Mouse (Mus musculus) embryonic facial prominence, embryonic 10.5 days (tissue): ENCODE measurements around the gene Tmem86b. TPM values are rescaled to one million over a fixed set of nuclear protein-coding genes. Genes with fewer than 3 reads are reported as not detected.

Experiments used
- DNase-seq: peaks from one replicate; pipeline ENCODE4 v3.0.0-alpha.2; 2017; ENCODE audit warnings: low spot score
- H3K27ac ChIP-seq: fragments of 300-500 bp; sonication (generic); replicated peaks from 2 replicates; pipeline ENCODE4 v1.5.1; 2016; ENCODE audit warnings: mild to moderate bottlenecking
- H3K27me3 ChIP-seq: fragments of 300-500 bp; sonication (generic); replicated peaks from 2 replicates; pipeline ENCODE4 v1.6.1; 2016; ENCODE audit warnings: low read depth, mild to moderate bottlenecking; ENCODE audit not compliant: poor library complexity, severe bottlenecking
- H3K36me3 ChIP-seq: fragments of 300-500 bp; sonication (generic); replicated peaks from 2 replicates; pipeline ENCODE4 v1.6.1; 2016; ENCODE audit warnings: mild to moderate bottlenecking, moderate library complexity
- H3K4me1 ChIP-seq: fragments of 300-500 bp; sonication (generic); 2 replicates; pipeline ENCODE4 v1.6.1; 2016
- H3K4me3 ChIP-seq: fragments of 300-500 bp; sonication (generic); 2 replicates; pipeline ENCODE4 v1.5.1; 2016; ENCODE audit warnings: mild to moderate bottlenecking, moderate library complexity
- H3K9me3 ChIP-seq: fragments of 300-500 bp; sonication (generic); 2 replicates; pipeline ENCODE4 v1.6.1; 2016; ENCODE audit warnings: mild to moderate bottlenecking
- WGBS: fragments of 180-500 bp; shearing (Covaris S2); methylation state at CpG from one replicate; pipeline ENCODE4 v1.1.7; 2016; 5-methylcytosine and 5-hydroxymethylcytosine counted together
- polyA plus RNA-seq: library from polyadenylated mRNA; unstranded; fragments of >200 nt; fragmentation: Nextera tagmentation; extraction: Ambion mirVana; gene quantifications from 2 replicates; pipeline ENCODE4 v1.2.1, GENCODE M21; 2016

Tmem86b gene
- polyA plus RNA-seq, 1 experiment from 2014 or later: 2.1 TPM

DNA sequence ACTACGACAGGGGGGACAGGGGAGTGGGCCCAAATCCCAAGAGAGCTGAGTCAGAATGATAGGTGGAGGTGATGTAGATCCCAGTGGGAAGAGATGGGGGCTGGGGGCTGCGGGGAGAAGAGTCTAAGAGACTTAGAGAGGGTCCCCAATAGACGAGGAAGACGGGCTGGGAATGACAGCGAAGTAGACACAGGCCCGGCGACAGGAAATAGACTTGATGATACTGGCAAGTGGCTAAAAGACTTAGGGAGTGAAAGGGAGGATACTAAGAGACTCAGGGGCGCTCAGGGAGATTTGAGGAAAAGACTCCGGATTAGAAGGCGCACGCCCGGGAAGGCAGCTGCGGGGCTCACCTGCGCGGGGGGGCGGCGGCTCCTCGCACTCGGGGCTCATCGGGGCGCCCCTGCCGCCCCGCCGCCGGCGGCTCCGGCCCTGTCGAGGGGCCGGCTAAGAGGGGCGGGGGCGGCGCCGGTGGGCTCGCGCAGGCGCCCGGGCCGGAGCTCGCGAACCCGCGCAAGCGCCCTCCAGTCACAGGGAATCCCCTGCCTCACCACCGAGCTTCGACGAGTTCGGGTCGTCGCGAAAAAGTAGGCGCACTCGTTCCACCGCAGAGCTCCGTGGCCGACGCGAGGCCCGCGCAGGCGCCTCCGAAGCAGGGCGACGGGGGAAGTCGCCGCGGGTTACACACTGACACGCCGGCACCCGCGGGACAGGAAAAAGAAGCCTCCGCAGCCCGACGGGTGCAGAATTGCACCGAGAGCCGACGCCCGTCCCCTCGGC, 27.1 kb upstream of the Tmem86b start:
- DNase-seq: peak; percentile 71
- Histone ChIP-seq H3K4me3 (peak overlapping the region; percentile 89), H3K27ac (peak overlapping the region; percentile 95), H3K27me3 (no peaks in the 10 kb centered on the region), H3K4me1 (peaks cover 41% of the 10 kb centered on the region), H3K36me3 (peaks cover 32% of the 10 kb centered on the region), H3K9me3 (no peaks in the 10 kb centered on the region)
- WGBS: under 1% methylated on average over 78 of the region's 78 CpGs

DNA sequence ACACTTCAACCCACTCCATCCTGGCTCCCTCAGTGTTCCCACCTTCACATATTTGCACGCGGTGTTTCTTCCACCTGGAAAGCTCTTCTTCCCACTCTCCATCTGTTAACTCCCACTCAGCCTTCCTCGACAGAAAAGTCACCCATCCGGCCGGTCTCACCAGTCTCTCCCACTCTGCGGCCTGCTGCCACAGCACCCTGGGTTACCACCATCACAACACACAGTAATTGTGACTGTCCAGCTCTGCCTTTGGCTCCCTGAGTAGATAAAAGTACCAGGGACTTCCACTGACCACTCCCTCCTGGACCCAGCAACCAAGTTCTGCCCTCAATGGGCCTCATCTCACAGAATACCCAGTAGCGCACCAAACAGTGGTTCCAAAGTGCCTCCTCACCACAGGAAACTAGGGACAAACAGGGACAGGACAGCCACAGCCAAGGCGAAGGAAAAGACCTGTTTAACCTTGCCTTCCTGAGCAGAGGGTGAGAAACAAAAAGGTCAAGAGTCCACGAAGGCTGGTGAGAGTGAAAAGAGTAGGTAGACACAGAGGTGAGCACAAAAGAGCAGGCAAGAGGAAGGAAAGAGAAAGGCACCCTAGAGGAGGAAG, 26.4 kb upstream of the Tmem86b start:
- DNase-seq: no peak
- H3K4me3 ChIP-seq: peak overlapping the region; percentile 89
- no peaks in the 10 kb centered on the region for H3K27me3 ChIP-seq
- WGBS: 61% methylated on average over 9 of the region's 9 CpGs
- peaks cover 36% of the 10 kb centered on the region for H3K36me3 ChIP-seq
- H3K27ac ChIP-seq: peak overlapping the region; percentile 95
- no peaks in the 10 kb centered on the region for H3K9me3 ChIP-seq
- peaks cover 41% of the 10 kb centered on the region for H3K4me1 ChIP-seq

DNA sequence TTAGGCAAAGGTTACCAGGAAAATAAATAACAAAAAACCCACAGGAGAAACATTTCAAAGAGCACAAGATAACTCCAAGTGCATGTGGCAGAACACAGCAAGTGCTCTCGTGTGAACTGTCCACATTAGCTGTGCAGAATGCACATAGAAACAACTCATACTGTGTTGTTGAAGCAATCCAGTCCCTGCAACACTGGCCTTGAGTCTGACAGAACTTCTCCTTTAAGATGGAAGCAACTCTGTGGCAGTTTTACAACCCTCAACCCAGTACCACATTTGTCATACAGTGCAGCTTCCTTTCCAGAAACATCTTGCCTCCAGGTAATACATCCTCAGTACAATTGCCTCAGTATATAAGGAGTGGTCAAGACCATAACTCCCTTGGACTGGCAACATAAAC, 25.6 kb upstream of the Tmem86b start:
- DNase-seq: no peak
- Histone ChIP-seq H3K36me3 (peaks cover 37% of the 10 kb centered on the region), H3K4me1 (peaks cover 41% of the 10 kb centered on the region), H3K27ac (no peak overlapping the region), H3K27me3 (no peaks in the 10 kb centered on the region), H3K9me3 (no peaks in the 10 kb centered on the region), H3K4me3 (peak overlapping the region; percentile 89)
- WGBS: 86% methylated on average over 1 of the region's 1 CpGs

DNA sequence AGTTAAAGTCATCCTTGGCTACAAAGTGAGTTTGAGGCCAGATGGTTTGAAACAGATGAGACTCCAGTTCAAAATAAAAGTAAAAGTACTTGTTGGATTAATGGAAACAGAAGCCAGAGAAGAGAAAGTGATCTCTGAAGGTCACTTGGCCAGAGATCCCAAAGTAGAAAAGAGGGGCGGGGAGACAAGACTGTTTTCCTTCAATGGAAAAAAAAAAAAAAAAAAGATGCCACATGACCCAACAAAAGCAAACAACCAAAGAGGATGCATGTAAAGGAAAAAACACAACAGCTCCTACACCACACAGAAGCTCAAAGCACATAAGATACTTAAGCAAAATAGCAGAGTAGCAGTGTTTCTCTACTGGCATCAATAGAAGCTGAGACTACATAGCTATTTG, 24.7 kb upstream of the Tmem86b start:
- WGBS: 84% methylated on average over 1 of the region's 1 CpGs
- no peak overlapping the region for H3K27ac ChIP-seq
- H3K36me3 ChIP-seq: peaks cover 36% of the 10 kb centered on the region
- H3K4me3 ChIP-seq: no peak overlapping the region
- DNase-seq: no peak
- H3K27me3 ChIP-seq: no peaks in the 10 kb centered on the region
- H3K9me3 ChIP-seq: no peaks in the 10 kb centered on the region
- peaks cover 41% of the 10 kb centered on the region for H3K4me1 ChIP-seq

DNA sequence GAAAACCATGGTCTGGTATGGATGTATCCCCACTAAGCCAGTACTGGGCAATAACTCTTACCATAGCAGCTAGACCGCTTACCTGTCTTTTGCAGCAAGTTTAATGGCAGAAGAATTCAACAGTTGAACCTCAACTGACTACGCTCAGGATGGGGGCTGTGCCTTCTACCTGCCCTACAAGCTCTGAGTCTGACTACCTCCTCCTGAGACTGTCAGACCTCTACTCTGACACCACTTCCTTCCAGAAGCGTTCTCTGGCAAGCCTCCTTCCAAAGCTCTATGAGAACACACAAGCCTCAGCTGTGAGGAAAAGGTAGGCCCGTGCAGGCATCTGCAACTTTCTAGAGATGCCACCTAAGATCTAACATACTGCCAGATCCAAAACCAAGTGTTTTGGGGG, 24.2 kb upstream of the Tmem86b start:
- Histone ChIP-seq H3K36me3 (peaks cover 33% of the 10 kb centered on the region), H3K9me3 (no peaks in the 10 kb centered on the region), H3K4me1 (peaks cover 38% of the 10 kb centered on the region), H3K4me3 (no peak overlapping the region), H3K27me3 (no peaks in the 10 kb centered on the region), H3K27ac (no peak overlapping the region)
- no peak for DNase-seq
- WGBS: 90% methylated on average over 4 of the region's 4 CpGs

DNA sequence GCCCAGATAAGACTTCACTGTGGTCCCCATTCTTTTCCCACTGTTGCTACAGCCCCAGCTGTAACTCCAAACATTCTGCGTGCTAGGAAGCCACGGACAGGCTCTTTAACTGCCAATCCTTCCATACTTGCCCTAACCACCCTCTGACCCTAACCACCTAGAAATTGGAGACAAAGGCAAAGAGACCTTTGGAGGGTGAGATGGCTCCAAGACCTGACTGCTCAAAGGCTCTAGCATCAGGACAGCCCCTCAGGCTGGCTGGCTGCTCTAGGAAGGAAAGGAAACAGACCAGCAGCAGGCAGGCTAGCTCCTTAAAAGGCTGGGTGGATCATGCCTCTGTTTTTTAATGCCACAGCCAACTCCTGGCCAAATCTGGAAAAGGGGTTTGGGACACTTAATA, 23.0 kb upstream of the Tmem86b start:
- no peaks in the 10 kb centered on the region for H3K9me3 ChIP-seq
- WGBS: 91% methylated on average over 2 of the region's 2 CpGs
- H3K27ac ChIP-seq: no peak overlapping the region
- DNase-seq: no peak
- H3K4me3 ChIP-seq: no peak overlapping the region
- H3K36me3 ChIP-seq: peaks cover 33% of the 10 kb centered on the region
- no peaks in the 10 kb centered on the region for H3K27me3 ChIP-seq
- peaks cover 27% of the 10 kb centered on the region for H3K4me1 ChIP-seq

DNA sequence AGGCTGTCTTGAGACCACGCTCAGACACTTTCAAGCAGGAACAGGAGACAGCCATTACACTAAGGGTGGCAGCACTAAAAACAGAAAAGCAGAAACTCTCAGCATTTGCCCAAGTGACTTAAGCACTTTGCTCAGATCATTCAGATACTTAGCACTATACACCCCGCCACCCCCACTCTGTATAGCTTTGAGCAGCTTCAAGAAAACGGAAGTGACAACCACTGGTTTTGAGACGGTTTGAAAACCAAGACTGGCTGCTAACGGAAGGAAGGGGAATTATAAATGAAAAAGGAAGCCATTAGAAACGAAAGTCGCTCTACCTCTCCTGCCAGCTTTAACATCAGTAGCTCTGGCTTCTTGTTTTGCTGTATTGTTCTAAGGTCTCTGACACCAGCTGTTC, 22.6 kb upstream of the Tmem86b start:
- Histone ChIP-seq H3K4me3 (no peak overlapping the region), H3K27me3 (no peaks in the 10 kb centered on the region), H3K9me3 (no peaks in the 10 kb centered on the region), H3K36me3 (peaks cover 33% of the 10 kb centered on the region), H3K4me1 (peaks cover 27% of the 10 kb centered on the region), H3K27ac (no peak overlapping the region)
- DNase-seq: no peak
- WGBS: 88% methylated on average over 7 of the region's 7 CpGs

DNA sequence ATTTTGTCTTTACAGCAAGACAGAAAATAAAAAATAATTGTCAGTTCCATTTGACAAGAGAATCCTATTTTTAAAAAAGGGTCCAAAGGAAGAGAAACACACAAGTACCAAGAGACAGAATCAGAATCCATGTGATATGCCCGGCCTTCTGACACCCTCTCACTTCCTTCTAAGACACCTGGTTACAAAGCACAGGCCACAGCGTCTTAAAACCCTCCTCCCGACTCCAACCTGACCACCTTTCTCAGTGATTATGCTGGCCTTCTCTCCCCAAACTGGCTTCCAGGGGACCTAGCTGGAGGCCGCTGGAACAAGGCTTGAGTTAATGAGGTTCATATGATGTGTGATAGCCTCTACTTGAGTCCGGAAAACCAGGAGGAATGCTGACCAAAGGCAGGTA, 22.1 kb upstream of the Tmem86b start:
- DNase-seq: no peak
- H3K4me1 ChIP-seq: peaks cover 27% of the 10 kb centered on the region
- no peak overlapping the region for H3K4me3 ChIP-seq
- H3K36me3 ChIP-seq: peaks cover 33% of the 10 kb centered on the region
- H3K27me3 ChIP-seq: no peaks in the 10 kb centered on the region
- H3K9me3 ChIP-seq: no peaks in the 10 kb centered on the region
- WGBS: 84% methylated on average over 5 of the region's 5 CpGs
- no peak overlapping the region for H3K27ac ChIP-seq

DNA sequence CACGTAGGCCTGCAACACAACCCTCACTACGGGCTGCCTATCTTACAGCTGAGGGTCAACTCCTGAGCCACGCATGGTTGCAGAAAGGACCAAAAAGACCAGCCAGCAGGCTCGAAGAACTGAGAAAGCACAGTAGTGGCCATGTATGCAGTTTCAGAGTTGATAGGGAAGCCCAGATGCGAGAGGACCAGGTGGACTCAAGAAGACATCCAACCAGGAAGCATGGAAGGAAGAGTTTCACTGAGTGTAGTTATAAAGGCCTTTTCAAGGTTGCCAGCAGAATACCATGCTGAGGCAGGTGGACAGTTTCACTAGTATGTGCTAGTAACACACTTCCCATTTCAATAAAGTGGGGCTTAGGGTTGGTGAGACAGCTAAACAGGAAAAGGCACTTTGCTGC, 21.5 kb upstream of the Tmem86b start:
- 89% methylated on average over 5 of the region's 5 CpGs for WGBS
- Histone ChIP-seq H3K4me1 (peaks cover 23% of the 10 kb centered on the region), H3K4me3 (no peak overlapping the region), H3K27me3 (no peaks in the 10 kb centered on the region), H3K27ac (no peak overlapping the region), H3K9me3 (no peaks in the 10 kb centered on the region), H3K36me3 (peaks cover 33% of the 10 kb centered on the region)
- DNase-seq: no peak

DNA sequence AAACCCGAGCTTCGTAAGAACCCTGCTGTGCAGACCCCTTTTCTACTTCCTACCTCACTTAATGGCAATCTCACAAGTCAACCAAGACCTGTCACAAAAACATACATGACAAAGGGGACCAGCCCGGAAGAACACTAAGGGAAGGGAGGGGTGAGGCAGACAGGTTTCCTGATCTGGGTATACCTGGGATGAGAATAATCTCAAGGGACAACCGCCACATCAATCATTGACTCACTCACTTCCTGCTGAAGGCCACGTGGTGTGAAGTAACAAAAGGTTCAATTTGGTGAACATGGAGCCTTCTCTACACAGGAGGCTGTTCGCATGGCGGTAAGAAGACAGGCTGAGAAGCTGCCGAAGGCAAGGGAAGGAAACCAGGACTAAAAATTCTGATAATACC, 20.4 kb upstream of the Tmem86b start:
- Histone ChIP-seq H3K36me3 (peaks cover 40% of the 10 kb centered on the region), H3K9me3 (no peaks in the 10 kb centered on the region), H3K4me3 (no peak overlapping the region), H3K27ac (no peak overlapping the region), H3K4me1 (peaks cover 11% of the 10 kb centered on the region), H3K27me3 (no peaks in the 10 kb centered on the region)
- no peak for DNase-seq
- WGBS: 89% methylated on average over 8 of the region's 8 CpGs

DNA sequence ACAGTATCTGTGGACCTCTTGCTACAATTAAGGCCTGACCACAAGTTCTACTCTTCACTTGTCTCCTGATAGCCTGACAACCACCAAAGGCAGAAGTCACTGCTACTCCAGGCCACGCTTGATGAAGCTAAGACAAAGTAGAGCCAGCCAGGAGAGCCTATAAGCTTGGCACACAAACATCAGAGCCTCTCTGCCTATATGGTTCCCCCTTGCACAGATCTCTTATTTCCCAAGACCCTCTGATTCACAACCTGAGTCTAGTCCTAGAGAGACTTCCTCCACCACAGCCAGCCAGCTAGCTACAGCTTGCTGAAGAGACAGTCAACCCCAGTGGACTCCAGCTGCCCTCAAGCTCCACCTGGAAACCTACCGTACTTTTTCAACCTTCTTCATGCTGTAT, 16.8 kb upstream of the Tmem86b start:
- 93% methylated on average over 2 of the region's 2 CpGs for WGBS
- H3K4me3 ChIP-seq: no peak overlapping the region
- no peak overlapping the region for H3K27ac ChIP-seq
- no peaks in the 10 kb centered on the region for H3K9me3 ChIP-seq
- no peak for DNase-seq
- H3K36me3 ChIP-seq: peaks cover 63% of the 10 kb centered on the region
- no peaks in the 10 kb centered on the region for H3K4me1 ChIP-seq
- no peaks in the 10 kb centered on the region for H3K27me3 ChIP-seq

DNA sequence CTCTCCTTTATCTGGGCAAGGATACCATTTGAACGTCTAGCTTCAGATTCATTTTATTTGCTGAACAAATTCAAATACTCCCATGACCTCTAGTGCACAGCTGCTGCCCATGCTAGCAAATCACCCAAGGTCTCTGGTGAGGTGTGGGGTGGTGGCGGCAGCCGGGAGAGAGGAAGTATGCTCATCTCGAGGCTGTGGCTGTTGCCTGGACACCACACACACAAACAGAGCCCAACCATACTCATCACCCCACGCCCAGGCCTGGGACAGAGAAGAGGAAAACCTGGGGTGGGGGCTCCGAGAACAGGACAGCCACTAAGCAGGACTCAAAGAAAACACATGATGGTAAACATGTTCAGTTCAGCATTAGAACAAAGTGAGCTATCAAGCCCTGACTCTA, 16.1 kb upstream of the Tmem86b start:
- WGBS: 79% methylated on average over 6 of the region's 6 CpGs
- Histone ChIP-seq H3K4me1 (no peaks in the 10 kb centered on the region), H3K36me3 (peaks cover 63% of the 10 kb centered on the region), H3K27ac (no peak overlapping the region), H3K27me3 (no peaks in the 10 kb centered on the region), H3K4me3 (no peak overlapping the region), H3K9me3 (no peaks in the 10 kb centered on the region)
- no peak for DNase-seq

DNA sequence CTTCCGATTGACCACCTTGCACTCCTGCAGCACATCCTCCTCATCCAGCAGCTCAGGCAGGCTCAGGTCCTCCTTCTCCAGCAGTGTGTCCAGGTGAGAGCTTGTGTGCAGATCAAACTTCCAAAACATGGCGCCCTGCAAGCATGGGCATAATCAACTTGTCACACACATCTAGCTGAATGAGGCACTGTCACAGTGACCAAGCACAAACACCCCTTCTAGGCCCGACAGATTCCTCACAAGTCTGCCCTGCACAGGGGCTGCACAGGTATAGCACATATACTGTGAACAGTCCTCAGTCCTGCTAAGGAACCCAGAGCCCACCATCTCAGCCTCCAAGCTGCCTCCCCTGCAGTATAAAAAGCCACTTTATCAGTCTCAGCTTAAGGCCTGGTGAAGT, 15.6 kb upstream of the Tmem86b start:
- WGBS: 89% methylated on average over 3 of the region's 3 CpGs
- DNase-seq: no peak
- no peak overlapping the region for H3K4me3 ChIP-seq
- H3K27me3 ChIP-seq: no peaks in the 10 kb centered on the region
- H3K27ac ChIP-seq: no peak overlapping the region
- no peaks in the 10 kb centered on the region for H3K9me3 ChIP-seq
- H3K36me3 ChIP-seq: peaks cover 63% of the 10 kb centered on the region
- H3K4me1 ChIP-seq: no peaks in the 10 kb centered on the region
